Mouse (Mus musculus): ENCODE data around the gene Gcnt3. TPM values are rescaled to one million over a fixed set of nuclear protein-coding genes. Genes with fewer than 3 reads are reported as not detected.
"Not testable (repeated sequence)": the region's sequence is repeated elsewhere in the genome, so short reads cannot be mapped to it uniquely, and the experiment has no call there.

Gene Gcnt3
- polyA plus RNA-seq, 1 experiment from 2014 or later = 1.7 TPM

DNA sequence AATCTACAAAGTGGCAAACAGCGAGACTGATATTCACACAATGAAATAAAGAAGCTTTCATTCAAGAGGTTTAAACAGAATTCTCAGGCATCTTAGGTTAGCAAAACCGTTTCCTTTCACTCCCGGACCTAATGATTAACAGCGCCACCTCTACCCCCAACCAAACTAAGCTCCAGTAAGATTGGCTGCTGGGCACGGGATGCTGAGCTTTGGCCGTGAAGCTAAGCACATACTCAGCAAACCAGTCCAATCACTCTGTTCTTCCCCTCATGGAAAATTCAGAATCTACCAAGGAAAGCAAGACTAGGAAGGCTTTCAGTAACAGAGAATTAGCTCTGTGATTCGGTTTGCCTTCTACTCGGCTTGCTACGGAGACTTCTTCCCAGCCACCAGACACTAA lies 4.8 kb downstream of the Gcnt3 start:
- no peak overlapping the region for H3K4me3 ChIP-seq (ENCODE audit: low read length)
- H3K4me2 ChIP-seq (replicated peaks; ENCODE audit: low read depth, low read length) = no peak overlapping the region
- H3K9me3 ChIP-seq (ENCODE audit: low read length) = no peaks in the 10 kb centered on the region
- no peaks in the 10 kb centered on the region for H3K27me3 ChIP-seq (ENCODE audit: insufficient read depth, low read length)
- peak overlapping the region; percentile 70 for H3K27ac ChIP-seq (ENCODE audit: low read length)
- H3K36me3 ChIP-seq (ENCODE audit: insufficient read depth, low read length) = no peaks in the 10 kb centered on the region
- no peak for ATAC-seq (ENCODE audit: low FRiP score, low TSS enrichment)
- H3K9ac ChIP-seq (replicated peaks; ENCODE audit: low read length) = no peak overlapping the region
- peaks cover 10% of the 10 kb centered on the region for H3K4me1 ChIP-seq (ENCODE audit: insufficient read depth, low read length)
- 55% methylated on average over 9 of the region's 9 CpGs for WGBS

DNA sequence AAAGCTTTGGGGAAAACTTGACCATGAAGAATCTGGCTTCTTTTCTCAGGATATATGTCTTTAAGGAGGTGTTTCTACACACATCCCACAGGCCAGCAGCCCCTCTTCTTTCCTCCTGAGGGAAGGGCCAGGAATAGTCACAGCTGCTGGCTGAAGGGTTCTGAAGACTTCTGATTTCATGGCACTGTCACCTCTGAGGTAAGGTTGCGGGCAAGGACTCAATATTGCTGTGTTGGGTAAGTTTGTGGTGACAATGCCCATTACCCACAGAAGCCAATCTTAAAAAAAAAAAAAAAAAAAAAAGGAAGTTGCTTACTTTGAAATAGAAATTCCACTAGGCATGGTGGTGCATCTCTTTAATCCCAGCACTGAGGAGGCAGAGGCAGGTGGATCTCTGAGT lies 5.7 kb downstream of the Gcnt3 start:
- Histone ChIP-seq H3K36me3 (ENCODE audit: insufficient read depth, low read length) (no peaks in the 10 kb centered on the region), H3K9ac (replicated peaks; ENCODE audit: low read length) (no peak overlapping the region), H3K27ac (ENCODE audit: low read length) (peak overlapping the region; percentile 26; the same call in 1 of the 2 replicates), H3K9me3 (ENCODE audit: low read length) (no peaks in the 10 kb centered on the region), H3K4me1 (ENCODE audit: insufficient read depth, low read length) (peaks cover 10% of the 10 kb centered on the region), H3K4me3 (ENCODE audit: low read length) (no peak overlapping the region), H3K27me3 (ENCODE audit: insufficient read depth, low read length) (no peaks in the 10 kb centered on the region), H3K4me2 (replicated peaks; ENCODE audit: low read depth, low read length) (no peak overlapping the region)
- WGBS = 92% methylated on average over 1 of the region's 1 CpGs
- no peak for ATAC-seq (ENCODE audit: low FRiP score, low TSS enrichment)

DNA sequence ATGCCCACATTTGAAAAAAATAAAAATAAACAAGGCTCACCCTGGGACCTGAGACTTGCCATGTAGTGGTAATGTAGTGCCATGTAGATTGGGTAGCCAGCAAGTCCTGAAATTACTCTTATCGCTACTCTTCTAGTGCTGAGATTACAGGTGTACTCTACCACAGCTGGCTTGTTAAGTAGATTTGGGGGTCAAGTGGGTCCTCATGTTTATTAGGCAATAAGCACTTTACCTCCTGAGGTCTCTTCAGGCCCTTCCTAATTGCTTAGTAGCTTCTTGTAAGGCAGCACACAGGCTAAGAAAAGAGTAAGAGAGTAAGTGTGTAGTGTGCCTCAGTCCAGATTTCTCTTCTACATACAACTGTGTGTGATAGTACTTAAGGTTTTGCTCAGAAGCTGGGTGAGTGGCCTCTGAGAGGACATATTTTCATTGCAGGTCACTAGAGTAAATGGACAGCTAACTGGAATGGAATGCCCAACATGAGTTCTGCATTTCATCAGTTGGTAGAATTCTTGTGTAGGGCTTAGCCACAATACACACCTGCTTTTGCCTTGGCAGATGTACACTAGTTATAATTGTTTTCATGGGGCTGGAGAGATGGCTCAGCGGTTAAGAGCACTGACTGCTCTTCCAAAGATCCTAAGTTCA lies 12.4 kb downstream of the Gcnt3 start:
- no peak overlapping the region for H3K4me2 ChIP-seq (replicated peaks; ENCODE audit: low read depth, low read length)
- H3K36me3 ChIP-seq (ENCODE audit: insufficient read depth, low read length) = peaks cover 10% of the 10 kb centered on the region; the same call in 1 of the 2 replicates
- H3K9ac ChIP-seq (replicated peaks; ENCODE audit: low read length) = no peak overlapping the region
- no peak overlapping the region for H3K27ac ChIP-seq (ENCODE audit: low read length)
- no peaks in the 10 kb centered on the region for H3K27me3 ChIP-seq (ENCODE audit: insufficient read depth, low read length)
- ATAC-seq (ENCODE audit: low FRiP score, low TSS enrichment) = no peak
- no peak overlapping the region for H3K4me3 ChIP-seq (ENCODE audit: low read length)
- WGBS = 91% methylated on average over 2 of the region's 2 CpGs
- H3K4me1 ChIP-seq (ENCODE audit: insufficient read depth, low read length) = no peaks in the 10 kb centered on the region
- H3K9me3 ChIP-seq (ENCODE audit: low read length) = no peaks in the 10 kb centered on the region

DNA sequence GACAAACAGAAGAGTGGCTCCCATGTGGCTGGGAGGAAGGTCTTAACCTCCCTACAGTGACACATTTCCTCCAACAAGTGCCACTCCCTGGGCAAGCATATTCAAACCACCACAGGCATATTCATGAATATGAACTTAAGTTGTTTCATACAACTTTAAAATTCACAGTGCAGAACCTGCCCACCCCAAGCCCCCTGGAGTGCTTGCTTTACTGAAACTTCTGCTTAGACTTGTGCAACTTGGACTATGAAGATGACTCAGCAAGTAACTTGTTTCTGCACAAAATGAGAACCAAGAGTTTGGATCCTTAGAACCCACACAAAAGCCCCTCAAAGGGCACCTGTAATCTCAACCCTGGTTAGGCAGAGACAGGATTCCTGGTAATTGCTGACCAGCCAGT lies 13.2 kb downstream of the Gcnt3 start:
- Histone ChIP-seq H3K36me3 (ENCODE audit: insufficient read depth, low read length) (peaks cover 15% of the 10 kb centered on the region; the same call in 1 of the 2 replicates), H3K27me3 (ENCODE audit: insufficient read depth, low read length) (no peaks in the 10 kb centered on the region), H3K4me1 (ENCODE audit: insufficient read depth, low read length) (no peaks in the 10 kb centered on the region), H3K4me2 (replicated peaks; ENCODE audit: low read depth, low read length) (no peak overlapping the region), H3K4me3 (ENCODE audit: low read length) (no peak overlapping the region), H3K9me3 (ENCODE audit: low read length) (no peaks in the 10 kb centered on the region), H3K27ac (ENCODE audit: low read length) (no peak overlapping the region), H3K9ac (replicated peaks; ENCODE audit: low read length) (no peak overlapping the region)
- no peak for ATAC-seq (ENCODE audit: low FRiP score, low TSS enrichment)

DNA sequence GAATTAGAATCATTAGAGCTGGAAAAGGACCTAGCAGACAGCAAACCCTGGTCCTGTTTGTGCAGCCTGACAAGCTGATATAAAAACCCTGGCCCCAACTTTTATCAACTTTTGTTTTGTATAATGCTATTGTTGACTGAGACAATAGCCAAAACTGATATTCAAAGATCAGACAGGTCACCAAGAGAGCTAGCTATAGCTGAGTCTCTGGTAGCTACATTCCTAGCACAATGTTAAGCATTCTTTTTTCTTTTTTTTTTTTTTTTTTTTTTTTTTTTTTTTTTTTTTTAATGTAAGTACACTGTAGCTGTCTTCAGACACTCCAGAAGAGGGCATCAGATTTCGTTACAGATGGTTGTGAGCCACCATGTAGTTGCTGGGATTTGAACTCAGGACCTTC lies 14.3 kb downstream of the Gcnt3 start:
- not testable (repeated sequence) for H3K9me3 ChIP-seq (ENCODE audit: low read length); H3K4me2 ChIP-seq (replicated peaks; ENCODE audit: low read depth, low read length); H3K27ac ChIP-seq (ENCODE audit: low read length); ATAC-seq (ENCODE audit: low FRiP score, low TSS enrichment); H3K27me3 ChIP-seq (ENCODE audit: insufficient read depth, low read length); H3K4me1 ChIP-seq (ENCODE audit: insufficient read depth, low read length); H3K9ac ChIP-seq (replicated peaks; ENCODE audit: low read length); H3K4me3 ChIP-seq (ENCODE audit: low read length)
- H3K36me3 ChIP-seq (ENCODE audit: insufficient read depth, low read length) = peaks cover 17% of the 10 kb centered on the region
- 67% methylated on average over 1 of the region's 1 CpGs for WGBS

DNA sequence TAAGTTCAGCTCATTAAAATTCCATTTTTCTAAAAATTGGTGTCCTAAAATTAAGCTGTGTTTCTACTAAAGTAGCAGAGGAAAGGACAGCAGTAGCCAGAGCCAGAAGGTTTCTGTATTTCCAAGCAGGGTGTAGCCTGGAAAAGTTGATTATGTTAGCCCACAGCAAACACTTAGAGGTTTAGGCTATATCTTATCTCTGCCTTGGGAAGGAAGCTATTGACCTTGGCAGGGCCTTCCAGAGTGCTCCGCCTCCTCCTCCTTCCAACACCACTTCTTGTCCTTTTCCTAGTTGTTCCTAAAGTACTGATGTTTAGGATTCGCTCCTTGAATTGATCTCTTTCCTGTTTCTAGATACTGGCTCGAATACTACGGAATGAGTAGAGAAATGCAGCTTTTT lies 15.8 kb downstream of the Gcnt3 start:
- no peak overlapping the region for H3K9ac ChIP-seq (replicated peaks; ENCODE audit: low read length)
- H3K9me3 ChIP-seq (ENCODE audit: low read length) = no peaks in the 10 kb centered on the region
- H3K4me3 ChIP-seq (ENCODE audit: low read length) = no peak overlapping the region
- ATAC-seq (ENCODE audit: low FRiP score, low TSS enrichment) = no peak
- no peak overlapping the region for H3K4me2 ChIP-seq (replicated peaks; ENCODE audit: low read depth, low read length)
- 89% methylated on average over 4 of the region's 4 CpGs for WGBS
- H3K4me1 ChIP-seq (ENCODE audit: insufficient read depth, low read length) = no peaks in the 10 kb centered on the region
- H3K27me3 ChIP-seq (ENCODE audit: insufficient read depth, low read length) = no peaks in the 10 kb centered on the region
- peaks cover 17% of the 10 kb centered on the region for H3K36me3 ChIP-seq (ENCODE audit: insufficient read depth, low read length)
- no peak overlapping the region for H3K27ac ChIP-seq (ENCODE audit: low read length)

DNA sequence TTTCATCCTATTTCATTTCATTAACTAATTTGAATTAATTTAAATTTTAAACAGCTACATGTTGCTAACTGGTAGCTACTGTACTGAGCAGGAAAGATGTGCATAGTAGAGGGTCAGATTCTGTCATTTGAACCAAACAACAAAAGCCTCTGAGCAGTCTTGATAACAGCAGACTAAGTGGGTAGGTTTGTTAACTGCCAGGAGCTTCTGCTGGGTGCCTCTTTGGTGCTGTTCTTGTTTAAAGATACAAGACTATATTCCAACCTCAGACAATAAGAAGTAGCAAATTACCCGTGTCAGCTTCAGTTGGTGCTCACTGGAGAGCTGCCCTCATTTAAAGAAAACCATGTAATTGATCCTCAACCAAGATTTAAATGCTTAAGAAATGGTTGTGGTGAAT lies 16.3 kb downstream of the Gcnt3 start:
- 73% methylated on average over 1 of the region's 1 CpGs for WGBS
- no peak overlapping the region for H3K27ac ChIP-seq (ENCODE audit: low read length)
- H3K27me3 ChIP-seq (ENCODE audit: insufficient read depth, low read length) = no peaks in the 10 kb centered on the region
- no peak overlapping the region for H3K9ac ChIP-seq (replicated peaks; ENCODE audit: low read length)
- no peak overlapping the region for H3K4me3 ChIP-seq (ENCODE audit: low read length)
- no peak overlapping the region for H3K4me2 ChIP-seq (replicated peaks; ENCODE audit: low read depth, low read length)
- no peaks in the 10 kb centered on the region for H3K9me3 ChIP-seq (ENCODE audit: low read length)
- no peak for ATAC-seq (ENCODE audit: low FRiP score, low TSS enrichment)
- H3K4me1 ChIP-seq (ENCODE audit: insufficient read depth, low read length) = no peaks in the 10 kb centered on the region
- H3K36me3 ChIP-seq (ENCODE audit: insufficient read depth, low read length) = peaks cover 17% of the 10 kb centered on the region

DNA sequence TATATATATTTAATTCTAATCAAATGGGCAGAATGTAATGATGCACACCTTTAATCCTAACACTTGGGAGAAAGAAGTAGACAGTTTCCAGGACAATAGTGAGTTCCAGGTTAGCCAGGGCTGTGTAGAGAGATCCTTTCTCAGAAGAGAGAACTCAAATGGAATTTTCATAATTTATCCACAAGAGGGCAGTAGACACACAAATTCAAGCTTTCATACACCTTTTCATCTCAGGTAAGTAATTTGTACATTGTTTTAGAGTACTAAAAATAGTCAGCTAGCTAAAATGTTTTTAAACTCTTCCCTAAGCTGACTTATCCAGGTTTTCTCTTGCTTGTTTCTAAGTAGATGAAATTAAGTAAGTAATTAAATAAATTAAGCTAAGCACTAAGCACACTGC lies 19.0 kb downstream of the Gcnt3 start:
- H3K27ac ChIP-seq (ENCODE audit: low read length) = no peak overlapping the region
- no peak overlapping the region for H3K4me2 ChIP-seq (replicated peaks; ENCODE audit: low read depth, low read length)
- H3K9ac ChIP-seq (replicated peaks; ENCODE audit: low read length) = no peak overlapping the region
- H3K4me1 ChIP-seq (ENCODE audit: insufficient read depth, low read length) = peaks cover 8% of the 10 kb centered on the region
- H3K27me3 ChIP-seq (ENCODE audit: insufficient read depth, low read length) = no peaks in the 10 kb centered on the region
- no peak for ATAC-seq (ENCODE audit: low FRiP score, low TSS enrichment)
- no peak overlapping the region for H3K4me3 ChIP-seq (ENCODE audit: low read length)
- H3K36me3 ChIP-seq (ENCODE audit: insufficient read depth, low read length) = peaks cover 17% of the 10 kb centered on the region
- no peaks in the 10 kb centered on the region for H3K9me3 ChIP-seq (ENCODE audit: low read length)

DNA sequence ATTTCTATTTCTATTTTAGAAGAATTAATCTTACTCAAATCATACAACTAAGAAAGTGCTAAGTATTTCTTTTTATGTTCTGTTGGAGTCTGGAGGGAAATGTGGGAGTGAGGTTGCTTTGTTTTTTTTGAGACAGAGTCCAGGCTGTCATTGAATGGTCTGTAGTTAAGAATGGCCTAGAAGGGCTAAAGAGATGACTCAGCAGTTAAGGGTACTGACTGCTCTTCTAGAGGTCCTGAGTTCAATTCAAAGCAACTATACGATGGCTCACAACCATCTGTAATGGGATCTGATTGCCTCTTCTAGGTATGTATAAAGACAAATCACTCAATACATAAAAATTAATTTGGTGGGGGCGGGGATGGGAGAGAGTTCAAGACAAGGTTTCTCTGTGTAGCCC lies 22.3 kb downstream of the Gcnt3 start:
- WGBS = 82% methylated on average over 2 of the region's 2 CpGs
- ATAC-seq (ENCODE audit: low FRiP score, low TSS enrichment) = no peak
- no peak overlapping the region for H3K4me3 ChIP-seq (ENCODE audit: low read length)
- peaks cover 8% of the 10 kb centered on the region for H3K36me3 ChIP-seq (ENCODE audit: insufficient read depth, low read length)
- no peaks in the 10 kb centered on the region for H3K27me3 ChIP-seq (ENCODE audit: insufficient read depth, low read length)
- no peak overlapping the region for H3K27ac ChIP-seq (ENCODE audit: low read length)
- H3K4me1 ChIP-seq (ENCODE audit: insufficient read depth, low read length) = peaks cover 16% of the 10 kb centered on the region
- no peak overlapping the region for H3K4me2 ChIP-seq (replicated peaks; ENCODE audit: low read depth, low read length)
- no peak overlapping the region for H3K9ac ChIP-seq (replicated peaks; ENCODE audit: low read length)
- no peaks in the 10 kb centered on the region for H3K9me3 ChIP-seq (ENCODE audit: low read length)

DNA sequence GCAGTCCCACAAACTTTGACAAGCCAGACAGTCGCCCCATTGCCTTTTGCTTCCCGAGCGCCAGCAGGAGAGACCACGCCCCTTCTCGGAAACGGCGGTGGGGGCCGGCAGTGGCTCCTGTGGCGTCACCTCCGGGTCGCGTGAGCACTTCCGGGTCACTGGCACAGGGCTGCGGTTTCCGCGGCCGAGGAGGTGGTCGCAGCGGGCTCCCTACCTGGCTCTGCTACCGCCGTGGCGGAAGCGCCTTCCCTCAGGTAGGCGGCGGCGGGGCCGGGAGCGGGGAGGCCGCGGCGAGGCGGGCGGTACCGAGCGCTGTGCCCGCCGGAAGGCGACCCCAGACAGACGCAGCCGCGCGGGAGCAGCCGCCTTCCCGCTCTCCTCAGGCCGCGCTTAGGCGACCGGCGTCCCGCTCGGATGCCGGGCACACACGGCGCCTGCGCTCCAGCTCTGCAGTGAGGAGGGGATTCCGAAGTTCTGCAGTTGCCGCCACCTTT lies 25.4 kb downstream of the Gcnt3 start, which contains the start of gene Gtf2a2:
TSS of gene Gtf2a2 (plus strand) at position 143 of the 494 bp plus-strand sequence.
- peak; percentile 97 for ATAC-seq (ENCODE audit: low FRiP score, low TSS enrichment)
- Histone ChIP-seq H3K9me3 (ENCODE audit: low read length) (no peaks in the 10 kb centered on the region), H3K4me1 (ENCODE audit: insufficient read depth, low read length) (peaks cover 16% of the 10 kb centered on the region), H3K36me3 (ENCODE audit: insufficient read depth, low read length) (peaks cover 18% of the 10 kb centered on the region), H3K27ac (ENCODE audit: low read length) (peak within 1 kb of the TSS; percentile 89), H3K4me2 (replicated peaks; ENCODE audit: low read depth, low read length) (peak within 1 kb of the TSS; percentile 68), H3K9ac (replicated peaks; ENCODE audit: low read length) (peak within 1 kb of the TSS; percentile 84), H3K4me3 (ENCODE audit: low read length) (peak within 1 kb of the TSS; percentile 77), H3K27me3 (ENCODE audit: insufficient read depth, low read length) (no peaks in the 10 kb centered on the region)
- WGBS = under 1% methylated on average over 54 of the region's 57 CpGs
